Mouse (Mus musculus) thymus, adult 2 months (tissue): Measurements from ENCODE around the gene Ccr10.

Experiments used
- CTCF ChIP-seq: fragments of 200-500 bp; IDR thresholded peaks from 2 replicates; pipeline ENCODE4 v1.5.1; 2012; ENCODE audit warnings: mild to moderate bottlenecking, control low read depth, low read length, moderate library complexity, borderline replicate concordance; ENCODE audit not compliant: control insufficient read depth, poor library complexity, insufficient read depth; ENCODE audit errors: extremely low read depth
- POLR2A ChIP-seq: fragments of 200-500 bp; IDR thresholded peaks from 2 replicates; pipeline ENCODE4 v1.6.1; 2012; ENCODE audit warnings: mild to moderate bottlenecking, low read length, control low read depth, moderate library complexity; ENCODE audit not compliant: control insufficient read depth, poor library complexity, insufficient read depth; ENCODE audit errors: extremely low read depth

GRCm38 (mm10) chr11:101164351-101164665 is 10.9 kb downstream of the Ccr10 start:
- no peak for TF ChIP-seq CTCF
- TF ChIP-seq POLR2A, result no peak
